Mouse (Mus musculus) frontal cortex, postnatal 25 days (tissue): ENCODE measurements at regions not wholly inside any gene's neighbourhood (a gene's known extent, or its start where the extent isn't known, plus 50 kb on each side); places are given as distances from the start of the nearest gene placed in this dataset.
A peak's percentile ranks its signal among the peaks of the same experiment; 100 is the strongest.
"Not testable (repeated sequence)": the region's sequence is repeated elsewhere in the genome, so short reads cannot be mapped to it uniquely, and the experiment has no call there.

Experiments
- DNase-seq, 2 experiments: peaks; one replicate each; pipeline ENCODE4 v3.0.0; 2022; ENCODE audit warnings: low spot score in 2 of 2

- not testable (repeated sequence) for DNase-seq
Observed at GRCm38 (mm10) chr8:93443631-93444030, 64.1 kb upstream of the Ces1h start.

DNA sequence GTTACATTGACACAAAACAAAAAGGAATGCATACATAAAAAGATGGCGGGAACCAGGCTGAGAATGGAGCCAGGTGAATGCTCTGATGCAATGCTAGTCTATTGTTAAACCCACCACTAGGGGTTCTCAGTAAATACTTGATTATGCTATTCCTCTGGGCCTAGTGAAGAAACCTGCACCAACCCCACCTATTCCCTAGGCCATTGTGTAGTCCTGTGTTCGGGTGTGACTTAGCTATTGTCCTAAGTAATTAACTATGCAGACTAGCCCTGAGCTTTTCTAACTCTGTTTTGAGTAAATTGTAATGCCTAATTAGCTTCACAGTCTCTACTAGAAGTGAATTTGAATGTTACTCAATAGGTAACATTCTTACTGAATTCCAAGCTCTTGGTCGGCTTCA, 62.4 kb upstream of the Ces1h start:
- no peak for DNase-seq

- not testable (repeated sequence) for DNase-seq
Observed at GRCm38 (mm10) chr8:93436586-93436985, 57.1 kb upstream of the Ces1h start.

GRCm38 (mm10) chr8:93430637-93431036, 51.1 kb upstream of the Ces1h start:
- DNase-seq, result peak; percentile 67 to 77
